Mouse (Mus musculus) ES-CJ7 (cell line): ENCODE results near the gene Rnf224.

Experiments used
- DNase-seq: peaks from one replicate; pipeline ENCODE4 v3.0.0; 2011; ENCODE audit warnings: low read depth, low spot score

Gene Rnf224

DNA sequence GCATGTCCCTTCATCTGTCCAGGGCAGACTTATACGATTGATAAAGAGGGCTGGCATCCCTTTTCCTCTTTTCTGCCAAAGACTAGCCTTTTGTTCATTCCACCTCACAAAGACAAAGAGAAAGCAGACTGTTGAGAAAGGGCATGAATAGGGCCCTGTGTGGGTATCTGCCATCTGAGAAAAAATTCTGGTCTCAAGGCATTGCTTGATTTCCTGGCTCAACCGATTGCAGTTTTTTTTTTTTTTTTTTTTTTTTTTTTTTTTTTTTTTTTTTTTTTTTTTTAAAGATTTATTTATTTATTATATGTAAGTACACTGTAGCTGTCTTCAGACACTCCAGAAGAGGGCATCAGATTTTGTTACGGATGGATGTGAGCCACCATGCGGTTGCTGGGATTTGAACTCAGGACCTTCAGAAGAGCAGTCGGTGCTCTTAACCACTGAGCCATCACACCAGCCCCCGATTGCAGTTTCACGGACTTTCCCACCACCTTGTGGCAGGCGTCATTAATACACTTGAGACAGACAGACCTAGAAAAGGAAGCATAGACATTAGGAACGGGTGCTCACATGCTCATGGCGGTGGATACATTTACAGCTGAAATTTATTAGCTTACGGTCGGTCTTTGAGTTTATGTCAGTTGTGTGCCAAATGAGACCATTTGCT is 20.0 kb upstream of the Rnf224 start:
- peak; percentile 84 for DNase-seq

DNA sequence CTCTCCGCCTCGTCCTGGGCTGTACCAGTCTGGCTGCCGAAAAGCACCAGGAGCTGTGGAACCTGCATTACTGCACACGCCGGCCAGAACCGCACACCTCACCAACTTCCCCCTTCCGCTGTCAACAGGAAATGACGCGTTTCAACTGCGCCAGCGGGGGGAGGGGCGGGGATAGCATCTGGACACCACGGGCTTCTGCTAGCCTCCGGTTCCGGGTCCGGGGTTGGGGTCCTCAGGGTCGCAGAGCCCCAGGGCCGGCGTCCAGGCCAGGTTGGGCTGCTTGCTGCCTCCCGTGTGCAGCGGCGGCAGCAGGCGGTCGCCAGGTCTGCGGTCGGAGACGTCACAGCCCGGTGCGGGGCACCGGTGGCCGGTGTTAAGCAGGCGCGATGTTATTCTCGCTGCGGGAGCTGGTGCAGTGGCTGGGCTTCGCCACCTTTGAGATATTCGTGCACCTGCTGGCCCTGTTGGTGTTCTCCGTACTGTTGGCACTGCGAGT is 18.7 kb upstream of the Rnf224 start, which contains the start of gene Tmem203:
Tmem203 (plus strand) TSS at position 156 of the 496 bp plus-strand sequence.
- DNase-seq = peak; percentile 91

DNA sequence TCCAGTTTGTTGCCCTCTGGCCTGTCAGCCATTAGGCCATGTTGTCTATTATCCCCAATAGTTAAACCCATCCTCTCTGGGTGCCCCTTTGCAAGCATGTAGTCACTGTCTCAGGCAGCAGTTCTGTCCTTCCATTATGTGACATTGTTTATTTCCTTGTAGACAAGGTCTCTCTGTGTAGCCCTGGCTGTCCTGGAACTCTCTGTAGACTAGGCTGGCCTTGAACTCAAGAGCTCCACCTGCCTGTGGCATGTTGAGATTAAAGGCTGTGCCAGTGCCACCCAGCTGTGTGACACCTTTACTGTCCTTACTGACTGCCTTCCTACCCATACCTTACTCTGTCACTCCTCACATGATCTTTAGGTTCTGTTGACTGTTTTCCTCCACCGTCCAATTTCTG is 15.7 kb upstream of the Rnf224 start:
- DNase-seq = peak; percentile 44

DNA sequence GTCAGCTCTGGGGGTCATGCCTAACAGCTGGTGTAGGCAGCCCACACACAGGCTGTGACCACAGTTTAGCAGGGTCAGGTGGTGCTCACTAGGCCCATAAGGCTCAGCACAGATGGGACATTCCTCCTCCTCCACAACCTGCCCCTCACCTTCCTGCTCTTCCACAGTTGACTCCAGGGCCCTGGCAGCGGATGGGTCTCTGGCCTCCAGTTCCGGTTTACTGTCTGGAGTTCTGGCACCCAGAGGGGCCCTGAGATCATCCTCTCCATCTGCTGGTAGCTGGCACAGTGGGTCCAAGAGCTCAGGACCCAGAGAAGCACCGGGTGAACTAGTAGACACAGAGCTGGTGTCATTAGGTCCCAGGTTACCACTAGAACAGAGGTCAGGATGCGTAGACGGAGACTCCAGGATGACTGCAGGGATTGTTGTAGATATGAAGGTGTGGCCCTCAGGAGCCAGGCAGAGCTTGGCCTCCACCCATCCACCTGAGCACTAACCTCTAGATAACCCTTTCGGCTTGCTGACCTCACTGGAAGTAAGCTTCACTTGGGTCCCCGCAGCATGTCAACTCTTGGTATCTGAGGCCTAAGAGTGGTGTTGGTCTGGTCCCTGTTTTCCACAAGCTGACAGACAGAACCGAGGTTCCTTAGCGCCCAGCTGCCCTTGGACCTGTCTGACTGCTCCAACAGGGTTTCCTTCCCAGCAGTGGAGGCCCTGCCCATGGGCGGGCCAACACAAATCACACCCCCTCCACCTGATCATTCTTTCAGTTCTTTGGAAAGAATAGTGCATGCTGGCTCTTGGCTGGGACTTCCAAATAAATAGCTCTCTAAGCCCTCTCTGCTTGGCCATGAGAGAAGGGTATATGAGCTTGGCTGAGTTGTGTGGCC is 9.8 kb upstream of the Rnf224 start, which contains the start of gene AL732309.1:
AL732309.1 (minus strand) TSS at position 681 of the 890 bp plus-strand sequence.
- DNase-seq = no peak

- DNase-seq = no peak
Observed at GRCm38 (mm10) chr2:25244144-25244543, 7.6 kb upstream of the Rnf224 start.

DNA sequence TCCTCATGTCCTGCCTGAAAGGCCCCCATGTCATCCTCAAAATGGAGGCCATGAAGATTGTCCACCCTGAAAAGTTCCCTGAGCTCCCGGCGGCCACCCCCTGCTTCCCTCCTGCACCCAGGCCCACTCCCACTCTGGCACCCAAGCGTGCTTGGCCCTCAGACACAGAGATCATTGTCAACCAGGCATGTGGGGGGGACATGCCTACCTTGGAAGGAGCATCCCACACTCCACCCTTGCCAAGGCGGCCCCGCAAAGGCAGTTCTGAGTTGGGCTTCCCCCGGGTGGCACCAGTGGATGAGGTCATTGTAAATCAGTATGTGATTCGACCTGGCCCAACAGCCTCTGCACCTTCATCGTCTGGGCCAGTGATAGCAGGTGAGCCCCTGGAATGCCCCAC is 6.8 kb upstream of the Rnf224 start:
- DNase-seq = no peak

DNA sequence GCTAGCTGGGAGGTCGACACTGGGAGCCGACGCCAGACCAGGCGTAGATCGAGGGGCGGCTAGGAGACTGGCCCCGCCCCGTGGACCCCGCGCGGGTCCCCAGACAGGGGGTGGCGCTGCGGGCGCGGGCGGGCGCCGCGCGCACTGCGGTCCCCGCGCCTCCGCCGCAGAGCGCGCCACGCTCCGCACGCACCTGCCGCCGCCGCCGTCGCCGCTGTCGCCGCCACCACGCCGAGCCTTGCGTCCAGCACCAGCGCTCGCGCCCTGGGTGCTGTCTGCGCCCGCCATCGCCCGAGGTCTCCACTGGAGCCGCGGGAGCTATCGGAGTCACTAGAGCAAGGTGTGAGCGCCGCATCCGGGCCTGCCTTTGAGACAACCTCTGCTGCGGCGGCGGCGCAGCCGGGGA is 5.5 kb upstream of the Rnf224 start, which contains the start of the genes Rnf208 and Cysrt1:
Rnf208 (plus strand) TSS at position 155 of the 406 bp plus-strand sequence.
Cysrt1 (minus strand) TSS at position 352 of the 406 bp plus-strand sequence.
- no peak for DNase-seq

GRCm38 (mm10) chr2:25241438-25241775 is 4.8 kb upstream of the Rnf224 start:
- peak; percentile 47 for DNase-seq

DNA sequence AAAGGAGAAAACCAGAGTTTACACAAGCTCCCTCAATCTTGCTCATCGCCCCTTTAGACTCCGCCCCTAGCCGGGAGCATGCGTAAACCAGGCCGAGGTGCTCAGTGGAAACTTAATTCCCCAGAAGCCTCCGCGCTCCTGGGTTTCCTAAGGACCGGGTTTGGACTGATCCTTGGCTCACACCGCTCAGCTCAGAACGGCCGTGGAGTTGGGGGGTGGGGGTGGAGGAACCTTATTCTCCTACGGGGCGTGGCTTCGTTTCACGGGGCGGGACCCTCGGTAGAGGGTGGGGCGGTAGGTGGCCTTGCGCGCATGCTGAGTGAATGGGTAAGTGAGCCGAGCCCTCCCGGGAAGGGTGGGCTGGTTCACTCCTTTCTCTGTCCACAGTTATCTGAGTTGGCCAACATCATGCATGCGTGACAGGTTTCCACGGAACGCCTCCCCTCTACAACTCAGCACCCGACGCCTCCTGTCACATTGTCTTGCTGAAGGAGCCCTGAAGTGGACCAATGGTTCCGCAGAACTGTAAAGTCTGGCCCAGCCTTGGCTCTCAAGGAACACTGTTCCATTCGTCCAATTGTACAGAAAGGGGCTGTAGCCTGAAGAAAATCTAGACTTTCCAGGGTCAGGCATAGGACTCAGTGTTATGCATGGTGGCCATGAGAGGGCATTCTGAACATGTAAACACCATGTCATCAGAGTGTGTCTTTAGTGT is 4.3 kb upstream of the Rnf224 start:
- DNase-seq = peak; percentile 97

DNA sequence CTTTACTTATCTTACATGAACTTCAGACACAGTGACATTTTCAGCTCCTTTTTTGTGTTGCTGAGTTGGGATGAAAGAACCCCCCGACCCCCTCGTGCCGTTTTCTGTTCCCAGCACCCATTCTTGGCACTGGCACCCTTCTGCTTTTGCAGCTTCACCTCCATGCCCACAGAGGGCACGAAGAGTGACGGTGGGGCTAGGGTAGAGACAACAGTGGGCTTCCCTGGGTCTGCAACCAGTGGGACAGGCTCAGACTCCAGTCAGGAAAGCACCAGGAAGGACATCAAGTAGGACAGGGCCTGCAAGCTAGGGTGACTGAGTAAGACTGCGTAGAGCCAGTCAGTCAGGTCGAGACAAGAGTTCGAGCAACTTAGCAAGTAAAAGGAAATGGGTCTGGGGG is 3.7 kb upstream of the Rnf224 start:
- DNase-seq = no peak

DNA sequence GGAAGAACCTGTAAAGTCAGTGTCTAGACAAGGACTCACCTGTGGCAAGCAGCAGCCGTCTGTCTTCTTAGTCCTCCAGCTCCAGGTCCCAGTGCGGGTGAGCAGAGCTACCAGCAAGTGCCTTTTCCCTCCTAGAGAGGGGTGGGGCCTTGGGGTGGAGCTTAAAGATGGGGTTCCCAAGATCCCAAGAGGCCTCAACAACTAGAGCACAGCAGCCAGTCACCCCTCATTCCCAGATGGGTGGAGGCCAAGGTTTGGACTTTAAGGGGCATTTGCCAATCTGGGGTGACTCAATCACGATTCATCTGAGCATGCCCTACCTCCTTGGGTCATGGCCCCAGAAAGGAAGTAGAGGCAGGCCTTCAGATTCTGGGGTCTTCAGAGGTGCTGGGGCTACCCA is 3.2 kb upstream of the Rnf224 start:
- no peak for DNase-seq

- no peak for DNase-seq
Observed at GRCm38 (mm10) chr2:25238106-25238505, 1.5 kb upstream of the Rnf224 start.

DNA sequence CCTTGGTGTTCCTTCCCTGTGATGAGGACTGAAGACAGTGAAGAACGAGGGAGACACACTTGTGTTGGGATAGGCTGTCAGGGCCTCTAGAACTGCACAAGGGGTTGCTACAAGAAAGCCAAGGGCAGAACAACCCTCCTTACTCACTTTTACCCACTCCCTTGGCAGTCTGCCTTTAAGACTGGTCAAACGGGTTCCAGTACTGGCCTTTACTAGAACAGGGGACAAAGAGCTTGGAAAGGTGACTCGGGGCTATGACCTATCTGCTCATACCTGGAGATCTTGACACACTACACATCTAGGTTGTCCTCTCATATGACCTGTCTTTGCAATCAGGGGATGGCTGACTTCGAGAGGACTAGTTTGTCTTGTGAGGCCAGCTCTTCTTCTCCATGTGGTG is 935 bp upstream of the Rnf224 start:
- no peak for DNase-seq

DNA sequence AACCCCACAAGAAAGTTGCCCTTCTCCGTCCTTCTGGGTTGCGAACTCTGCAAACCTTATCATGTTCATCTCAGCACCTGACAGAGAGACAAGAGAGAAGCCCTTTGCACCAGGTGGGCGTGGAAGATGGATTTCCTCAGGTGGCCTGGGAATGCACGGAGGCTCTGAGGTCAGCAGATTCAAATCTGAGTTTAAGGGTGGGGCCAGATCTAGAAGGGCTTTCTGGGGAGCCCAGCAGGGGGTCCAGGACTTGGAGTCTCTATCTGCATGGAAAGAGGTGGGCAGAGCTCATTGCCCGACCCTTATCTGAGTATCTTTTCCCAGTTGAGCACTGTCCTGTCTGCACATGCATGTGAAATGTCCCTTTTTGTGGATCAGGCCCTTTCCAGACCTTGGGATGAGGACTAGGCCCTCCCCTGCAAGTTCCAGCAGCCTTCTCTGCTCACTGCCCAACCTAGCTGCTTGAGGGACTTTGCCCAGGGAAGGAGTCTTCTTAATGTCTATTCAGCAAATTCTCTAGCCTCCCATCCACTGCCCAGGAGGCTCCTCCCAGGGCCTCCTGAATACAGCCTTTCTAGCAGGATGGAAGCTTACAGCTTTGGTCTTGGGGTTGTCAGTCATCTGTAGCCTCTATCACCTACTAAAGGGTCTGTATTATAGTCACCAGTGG is 1.9 kb downstream of the Rnf224 start:
- DNase-seq = no peak

DNA sequence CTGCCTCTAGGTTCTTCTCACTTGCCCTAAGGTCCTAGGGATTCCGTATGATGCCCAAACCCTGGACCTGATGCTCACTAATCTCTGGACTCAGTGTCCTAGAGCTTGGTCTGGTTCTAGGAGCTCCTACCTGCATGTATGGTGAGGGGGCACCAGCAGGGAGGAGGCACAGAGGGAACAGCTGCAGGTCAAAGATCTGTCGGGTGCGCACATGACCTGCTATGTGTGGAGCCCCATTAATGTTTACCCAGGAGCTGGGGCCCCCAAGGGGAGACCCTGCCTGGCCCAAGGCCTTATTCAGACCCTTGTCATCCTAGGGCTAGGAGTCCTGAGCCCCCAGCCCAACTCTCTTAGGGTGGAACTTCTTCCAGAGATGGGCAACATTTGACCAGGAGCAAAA is 2.5 kb downstream of the Rnf224 start, which contains the start of gene Slc34a3:
Slc34a3 (minus strand) TSS at position 315 of the 400 bp plus-strand sequence.
- DNase-seq = no peak

DNA sequence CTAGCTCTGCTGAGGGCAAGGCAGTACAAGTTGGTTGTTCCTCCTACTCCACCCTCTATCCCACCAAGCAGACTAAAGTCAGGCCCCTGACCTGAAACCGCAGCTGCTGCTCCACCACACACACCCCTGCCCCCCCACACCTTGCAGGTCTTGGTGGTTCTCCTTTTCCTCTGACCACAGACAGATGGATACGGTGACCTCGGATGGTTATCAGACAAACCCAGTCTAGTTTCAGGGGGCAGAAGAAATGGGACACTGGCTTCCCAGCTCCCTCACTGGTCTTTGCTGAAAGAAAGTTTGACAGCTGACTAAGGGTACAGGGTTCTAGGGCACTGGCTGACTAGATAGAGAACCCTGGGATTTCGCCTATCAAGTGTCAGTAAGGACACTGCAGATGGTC is 3.2 kb downstream of the Rnf224 start:
- DNase-seq = no peak

GRCm38 (mm10) chr2:25231038-25231437 is 5.5 kb downstream of the Rnf224 start:
- DNase-seq = peak; percentile 45

- DNase-seq = no peak
Observed at GRCm38 (mm10) chr2:25230581-25230980, 6.0 kb downstream of the Rnf224 start.

DNA sequence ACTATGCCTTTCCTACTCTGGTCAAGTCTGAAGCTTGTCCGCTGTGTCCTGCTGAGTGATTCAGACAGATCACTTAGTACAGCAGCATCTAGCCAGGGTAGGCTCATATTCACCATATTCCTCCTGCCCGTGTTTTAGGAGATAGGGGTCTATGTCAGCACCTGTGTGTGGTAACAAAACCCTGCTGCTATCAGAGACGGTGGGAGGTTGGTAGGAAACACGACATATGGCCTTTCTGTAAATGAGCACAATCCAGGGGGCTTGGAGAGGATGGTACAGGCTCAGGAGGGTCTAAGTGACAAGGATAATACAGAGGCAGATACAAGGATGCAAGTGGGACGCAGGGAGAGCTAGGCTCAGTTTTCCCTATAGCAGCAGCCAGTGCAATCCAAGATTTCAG is 7.0 kb downstream of the Rnf224 start:
- DNase-seq = no peak

GRCm38 (mm10) chr2:25228995-25229530 is 7.5 kb downstream of the Rnf224 start:
- DNase-seq = no peak

DNA sequence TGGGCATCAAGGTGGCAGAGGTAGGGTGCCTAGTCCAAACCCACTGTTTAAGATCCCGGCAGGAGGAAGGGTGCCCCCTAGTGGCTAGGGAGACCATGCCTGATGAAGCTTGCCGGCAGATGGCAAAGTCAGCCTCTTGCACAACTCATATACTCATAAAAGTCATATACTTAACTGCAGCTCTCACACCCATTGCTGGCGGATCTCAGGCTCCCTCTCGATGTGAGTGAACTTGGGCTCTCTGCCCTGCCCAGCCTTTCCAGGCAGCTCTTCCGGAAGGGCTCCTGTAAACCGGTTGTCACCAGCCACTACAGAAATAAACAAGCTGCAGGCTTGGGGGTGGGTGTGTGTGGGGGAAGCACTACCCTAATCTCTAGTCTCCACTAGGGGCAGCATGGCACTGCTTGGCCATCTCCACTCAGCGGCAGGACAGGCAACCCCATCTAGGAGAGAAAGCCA is 8.1 kb downstream of the Rnf224 start:
- peak; percentile 95 for DNase-seq
